Mouse (Mus musculus): ENCODE measurements around the gene Egfl8.

- TF ChIP-seq CTCF (IDR thresholded peaks at IDR 0.05; ENCODE audit: extremely low read depth, insufficient read depth, insufficient read length, insufficient replicate concordance): no peak
- TF ChIP-seq POLR2A (IDR thresholded peaks at IDR 0.05; ENCODE audit: low read depth, low read length): no peak
Observed at GRCm38 (mm10) chr17:34588767-34589166, 27.0 kb downstream of the Egfl8 start.

All from spleen, adult 2 months (tissue).